Comparison of ENCODE assay signal across 8 mouse cellular contexts in genomic region chr19:42217374-42217763, GRCm38 (mm10). TPM values are rescaled to one million over a fixed set of nuclear protein-coding genes. Genes with fewer than 3 reads are reported as not detected.
DNase-seq lines count a peak whose midpoint lies in the region; ATAC-seq and TF ChIP-seq lines count a peak whose summit lies in the region.

No protein-coding gene starts in this region.

- no peaks in the 10 kb centered on the region for H3K36me3 ChIP-seq in forebrain, embryonic 11.5 days (ENCODE audit: control insufficient read depth, insufficient read depth, low read length)
- H3K36me3 ChIP-seq in forebrain, embryonic 10.5 days (replicated peaks), result no peaks in the 10 kb centered on the region

- H3K4me1 ChIP-seq in forebrain, embryonic 11.5 days (replicated peaks; ENCODE audit: control insufficient read depth, insufficient read depth, low read length), result no peaks in the 10 kb centered on the region
- H3K4me1 ChIP-seq in forebrain, embryonic 10.5 days, result peaks cover 12% of the 10 kb centered on the region

- no peak overlapping the region for H3K27ac ChIP-seq in forebrain, embryonic 11.5 days (ENCODE audit: low read depth, low read length)
- H3K27ac ChIP-seq in forebrain, embryonic 10.5 days, result no peak overlapping the region
- no peak overlapping the region for H3K27ac ChIP-seq in layer of hippocampus, adult 2 months

- ATAC-seq in forebrain, embryonic 11.5 days (replicated peaks; ENCODE audit: low FRiP score), result no peak
- ATAC-seq in neutrophil, adult 5-6 weeks (ENCODE audit: extremely low read depth, insufficient number of reproducible peaks, low FRiP score, poor library complexity, severe bottlenecking), result 0 out of 2 replicates have a peak, but pooled peaks have one; percentile 6
- ATAC-seq in erythroblast, adult 5-6 weeks (replicated peaks; ENCODE audit: low FRiP score, poor library complexity, severe bottlenecking), result no peak

- H3K4me2 ChIP-seq in forebrain, embryonic 11.5 days (ENCODE audit: low read depth, low read length, severe bottlenecking), result no peak overlapping the region

- no peak overlapping the region for H3K9ac ChIP-seq in forebrain, embryonic 11.5 days (ENCODE audit: low read length)

- H3K9me3 ChIP-seq in forebrain, embryonic 11.5 days (ENCODE audit: control insufficient read depth, low read length), result no peaks in the 10 kb centered on the region; the same call in 1 of the 2 replicates
- no peaks in the 10 kb centered on the region for H3K9me3 ChIP-seq in forebrain, embryonic 10.5 days

- 11% methylated on average over 2 of the region's 2 CpGs for WGBS in forebrain, embryonic 11.5 days
- WGBS in forebrain, embryonic 10.5 days, result 17% methylated on average over 2 of the region's 2 CpGs

- peak; percentile 85 for TF ChIP-seq CTCF in layer of hippocampus, adult 2 months (conservative IDR thresholded peaks at IDR 0.05)

- H3K27me3 ChIP-seq in forebrain, embryonic 11.5 days (ENCODE audit: control insufficient read depth, insufficient read depth, low read length), result no peaks in the 10 kb centered on the region
- H3K27me3 ChIP-seq in forebrain, embryonic 10.5 days (ENCODE audit: poor library complexity, severe bottlenecking), result peaks cover 4% of the 10 kb centered on the region; the same call in 1 of the 2 replicates

- no peak overlapping the region for H3K4me3 ChIP-seq in forebrain, embryonic 11.5 days (ENCODE audit: low read depth, low read length)
- no peak overlapping the region for H3K4me3 ChIP-seq in forebrain, embryonic 10.5 days
- no peak overlapping the region for H3K4me3 ChIP-seq in layer of hippocampus, adult 2 months

- DNase-seq in forebrain, embryonic 11.5 days (ENCODE audit: low spot score), result peak; percentile 60
- DNase-seq in forebrain, embryonic 10.5 days (ENCODE audit: extremely low spot score, low spot score), result no peak
- peak; percentile 19 for DNase-seq in lung, postnatal 10 days
- DNase-seq in lung, postnatal 36 days, result no peak
- peak; percentile 81 to 82 for DNase-seq in cerebellum, postnatal 14 days
- DNase-seq in layer of hippocampus, adult 2 months (ENCODE audit: low spot score in 2 of 2), result peak; percentile 63 to 74

RNA-seq across cellular contexts. Expression of gene Sfrp5, which starts 15.3 kb away (rescaled TPM):
- 0.09 and 0.19 TPM in 2 replicates for polyA plus RNA-seq in forebrain, embryonic 11.5 days (2014; fragmentation: Nextera tagmentation; extraction: Ambion mirVana)
- 0.14 TPM in 1 of 2 replicates, not detected in the other for polyA plus RNA-seq in forebrain, embryonic 10.5 days (2016; fragmentation: Nextera tagmentation; extraction: Ambion mirVana)
- total RNA-seq in layer of hippocampus, adult 2 months (2021), result under 1 TPM; 0.25 to 0.26 TPM
- not detected in 2 replicates for total RNA-seq in neutrophil, adult 5-6 weeks (2017)
- total RNA-seq in erythroblast, adult 5-6 weeks (2015; ENCODE audit: low replicate concordance), result not detected in 2 replicates
- not detected in 2 replicates for total RNA-seq in erythroblast, adult 5-6 weeks (2017; ENCODE audit: low replicate concordance)

RNA-seq across cellular contexts. Expression of gene Golga7b, which starts 30.0 kb away (rescaled TPM):
- 2.4 and 3.7 TPM in 2 replicates for polyA plus RNA-seq in forebrain, embryonic 11.5 days (2014; fragmentation: Nextera tagmentation; extraction: Ambion mirVana)
- 0.59 and 1.0 TPM in 2 replicates for polyA plus RNA-seq in forebrain, embryonic 10.5 days (2016; fragmentation: Nextera tagmentation; extraction: Ambion mirVana)
- total RNA-seq in layer of hippocampus, adult 2 months (2021), result 10 to 100 TPM; 61.3 to 64.6 TPM
- not detected in 2 replicates for total RNA-seq in neutrophil, adult 5-6 weeks (2017)
- not detected in 2 replicates for total RNA-seq in erythroblast, adult 5-6 weeks (2015; ENCODE audit: low replicate concordance)
- total RNA-seq in erythroblast, adult 5-6 weeks (2017; ENCODE audit: low replicate concordance), result not detected in 2 replicates

RNA-seq across cellular contexts. Expression of gene Zfyve27, which starts 53.6 kb away (rescaled TPM):
- polyA plus RNA-seq in forebrain, embryonic 11.5 days (2014; fragmentation: Nextera tagmentation; extraction: Ambion mirVana), result 22.4 and 23.1 TPM in 2 replicates
- 27.0 and 30.3 TPM in 2 replicates for polyA plus RNA-seq in forebrain, embryonic 10.5 days (2016; fragmentation: Nextera tagmentation; extraction: Ambion mirVana)
- 100 to 1,000 TPM in 1 of 2 experiments, 10 to 100 TPM in 1; 91.7 to 101 TPM for total RNA-seq in layer of hippocampus, adult 2 months (2021)
- total RNA-seq in neutrophil, adult 5-6 weeks (2017), result 103 and 104 TPM in 2 replicates
- total RNA-seq in erythroblast, adult 5-6 weeks (2015; ENCODE audit: low replicate concordance), result 3.8 and 8.1 TPM in 2 replicates
- total RNA-seq in erythroblast, adult 5-6 weeks (2017; ENCODE audit: low replicate concordance), result 12.0 and 22.6 TPM in 2 replicates

Comparison
In these comparisons a context has a peak if more than half of its experiments do, and no peak if none do; other contexts are left out.
1. DNase-seq: peak in forebrain, embryonic 11.5 days (single experiment), lung, postnatal 10 days (single experiment), cerebellum, postnatal 14 days (2 of 2) and layer of hippocampus, adult 2 months (2 of 2); none in forebrain, embryonic 10.5 days (single experiment) and lung, postnatal 36 days (single experiment).
2. RNA of gene Golga7b, which starts 30.0 kb away (total RNA-seq): 61.3 to 64.6 TPM in layer of hippocampus, adult 2 months; not detected in neutrophil, adult 5-6 weeks and not detected in erythroblast, adult 5-6 weeks; every median in the first group is over 10 times any median in the second.